Mouse (Mus musculus) ES-E14 (cell line): ENCODE measurements at regions not wholly inside any gene's neighbourhood (a gene's known extent, or its start where the extent isn't known, plus 50 kb on each side); places are given as distances from the start of the nearest gene placed in this dataset.

Experiments
- DNase-seq: peaks from one replicate; pipeline ENCODE4 v3.0.0-alpha.2; 2013; ENCODE audit warnings: low read depth, low spot score
- H3K27ac ChIP-seq: 2 replicates; pipeline ENCODE4 v1.5.1; 2012; ENCODE audit warnings: low read depth, mild to moderate bottlenecking, low read length, moderate library complexity, mixed read lengths; ENCODE audit not compliant: poor library complexity, insufficient read depth, severe bottlenecking
- H3K36me3 ChIP-seq: 2 replicates; pipeline ENCODE4 v1.6.1; 2012; ENCODE audit warnings: mild to moderate bottlenecking, low read length, moderate library complexity, mixed read lengths; ENCODE audit not compliant: control insufficient read depth, poor library complexity, insufficient read depth, severe bottlenecking
- H3K4me1 ChIP-seq, 2 experiments: fragments of 150-350 bp in 1 of 2; sonication (generic) in 1 of 2; 2 replicates each; pipeline ENCODE4 v1.6.1; 2012; ENCODE audit warnings: low read length in 2 of 2, mild to moderate bottlenecking in 1 of 2, mixed read lengths in 1 of 2; ENCODE audit not compliant: control insufficient read depth in 2 of 2, insufficient read depth in 2 of 2, poor library complexity in 1 of 2
- H3K4me3 ChIP-seq, 2 experiments: fragments of 150-350 bp in 1 of 2; sonication (generic) in 1 of 2; 2 replicates each; pipeline ENCODE4 v1.5.1; 2012; ENCODE audit warnings: low read length in 2 of 2, low read depth in 1 of 2, mild to moderate bottlenecking in 1 of 2, mixed read lengths in 1 of 2; ENCODE audit not compliant: insufficient read depth in 1 of 2, poor library complexity in 1 of 2, severe bottlenecking in 1 of 2
- H3K9ac ChIP-seq: 2 replicates; pipeline ENCODE4 v1.6.1; 2012; ENCODE audit warnings: low read depth, mild to moderate bottlenecking, low read length, mixed read lengths; ENCODE audit not compliant: poor library complexity, insufficient read depth, severe bottlenecking
- H3K9me3 ChIP-seq: fragments of 150-350 bp; sonication (generic); 2 replicates; pipeline ENCODE4 v1.6.1; 2012; ENCODE audit warnings: low read depth, mild to moderate bottlenecking, low read length; ENCODE audit not compliant: control insufficient read depth, insufficient read depth
- CHD2 ChIP-seq: IDR thresholded peaks from 2 replicates; pipeline ENCODE4 v1.6.1; 2014; ENCODE audit warnings: mild to moderate bottlenecking, low read depth, low read length, inconsistent platforms
- HCFC1 ChIP-seq: IDR thresholded peaks from 2 replicates; pipeline ENCODE4 v1.6.1; 2012; ENCODE audit warnings: low read length, inconsistent platforms, borderline replicate concordance; ENCODE audit not compliant: insufficient read depth
- MAFK ChIP-seq: IDR thresholded peaks from 2 replicates; pipeline ENCODE4 v1.6.1; 2014; ENCODE audit warnings: mild to moderate bottlenecking, low read depth, low read length, inconsistent platforms; ENCODE audit not compliant: insufficient read depth
- ZC3H11A ChIP-seq: IDR thresholded peaks from 2 replicates; pipeline ENCODE4 v1.6.1; 2012; ENCODE audit warnings: low read depth, mild to moderate bottlenecking, inconsistent platforms, low read length, borderline replicate concordance
- ZNF384 ChIP-seq: IDR thresholded peaks from 2 replicates; pipeline ENCODE4 v1.6.1; 2012; ENCODE audit warnings: low read depth, low read length, inconsistent platforms
- in situ Hi-C, 2 experiments: fragments of 600-800 bp; cut with MboI; formaldehyde crosslinking; loops; one replicate each; pipeline ENCODE4 v1.15.1; 2025; ENCODE audit warnings: low sequenced_read_pairs in 2 of 2, inconsistent platforms in 1 of 2; ENCODE audit not compliant: unreplicated experiment in 2 of 2

DNA sequence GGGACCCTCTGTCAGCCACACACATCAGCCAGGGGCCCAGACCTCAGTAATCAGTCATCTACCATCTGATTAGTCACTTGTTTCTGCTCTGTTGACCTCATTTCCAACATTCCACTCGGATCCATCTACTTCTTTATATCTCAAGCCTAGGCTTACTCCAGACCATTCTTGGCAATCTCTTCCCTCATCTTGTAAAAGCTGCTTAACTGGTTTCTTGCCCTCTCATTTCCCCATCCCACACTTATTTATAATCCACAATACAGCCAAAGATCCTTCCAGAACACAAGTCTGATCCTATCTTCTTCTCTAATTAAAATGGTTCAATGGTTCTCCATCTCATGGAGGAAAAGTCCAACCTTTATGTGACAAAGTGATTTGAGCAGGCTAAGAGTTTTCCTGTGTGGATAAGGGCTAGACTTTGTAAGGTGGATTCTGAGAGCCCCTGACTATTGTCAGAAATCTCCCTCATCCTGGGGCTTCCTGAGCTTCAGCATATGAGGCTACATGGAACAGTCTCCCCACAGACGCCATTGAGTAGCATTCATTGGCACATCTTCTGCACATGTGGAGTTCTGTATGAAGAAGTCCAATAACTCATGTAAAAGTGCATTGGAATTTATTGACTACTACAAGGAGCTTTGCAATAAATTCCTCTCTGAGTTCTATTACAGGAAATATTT, 100.7 kb upstream of the Tns3 start:
- TF ChIP-seq CHD2 (no peak), MAFK (no peak), ZC3H11A (no peak), ZNF384 (no peak), HCFC1 (no peak)
- in situ Hi-C loops = no loop called here
- no peaks in the 10 kb centered on the region for H3K4me1 ChIP-seq
- H3K27ac ChIP-seq = no peak overlapping the region
- no peak overlapping the region for H3K9ac ChIP-seq
- no peak overlapping the region for H3K4me3 ChIP-seq
- no peak for DNase-seq
- no peaks in the 10 kb centered on the region for H3K36me3 ChIP-seq
- no peaks in the 10 kb centered on the region for H3K9me3 ChIP-seq

DNA sequence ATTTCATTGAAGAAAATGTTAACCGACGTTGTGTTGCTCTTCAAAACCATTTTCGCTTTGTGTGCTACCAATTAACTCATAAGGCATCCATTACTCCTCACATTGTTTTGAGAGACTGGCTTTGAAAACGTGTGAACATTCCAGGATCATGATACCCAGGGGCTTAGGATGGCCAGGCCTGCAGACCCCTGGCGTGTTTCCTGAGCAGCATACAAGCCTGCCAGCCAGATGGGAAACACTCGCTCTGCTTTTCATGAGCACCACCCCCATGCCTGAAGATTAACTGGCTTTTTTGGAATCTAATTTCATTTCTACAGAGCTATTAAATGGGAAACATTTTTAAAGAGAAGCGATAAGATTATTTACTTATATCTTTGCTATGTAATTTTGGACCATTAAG, 99.1 kb upstream of the Tns3 start:
- H3K4me3 ChIP-seq = no peak overlapping the region
- TF ChIP-seq HCFC1 = no peak
- TF ChIP-seq ZNF384 = no peak
- no peak for TF ChIP-seq ZC3H11A
- no peak for TF ChIP-seq MAFK
- no peak for TF ChIP-seq CHD2
- H3K36me3 ChIP-seq = no peaks in the 10 kb centered on the region
- no peak overlapping the region for H3K9ac ChIP-seq
- H3K9me3 ChIP-seq = no peaks in the 10 kb centered on the region
- in situ Hi-C loops = no loop called here
- no peak overlapping the region for H3K27ac ChIP-seq
- no peak for DNase-seq
- H3K4me1 ChIP-seq = no peaks in the 10 kb centered on the region

DNA sequence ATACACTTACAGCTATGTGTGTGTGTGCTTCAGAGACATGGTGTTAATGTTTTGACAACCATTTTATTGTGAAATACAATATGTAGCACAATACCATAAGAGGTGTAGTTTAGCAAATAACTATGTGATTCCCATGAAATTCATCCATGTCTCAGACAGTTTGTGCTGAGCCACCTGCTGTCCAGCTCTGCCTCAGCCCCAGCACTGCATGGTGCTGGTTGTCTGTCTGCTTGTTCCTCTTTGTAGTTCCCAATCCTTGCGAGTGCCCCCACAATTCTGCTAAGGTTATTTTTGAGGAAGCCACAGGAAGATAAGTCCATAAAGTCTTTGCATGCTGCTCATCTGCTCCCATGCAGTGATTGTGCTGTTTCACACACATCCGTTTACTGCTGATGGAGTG, 97.8 kb upstream of the Tns3 start:
- in situ Hi-C loops = no loop called here
- H3K9me3 ChIP-seq = no peaks in the 10 kb centered on the region
- H3K36me3 ChIP-seq = no peaks in the 10 kb centered on the region
- no peak for DNase-seq
- H3K4me1 ChIP-seq = no peaks in the 10 kb centered on the region
- no peak overlapping the region for H3K9ac ChIP-seq
- H3K27ac ChIP-seq = no peak overlapping the region
- no peak for TF ChIP-seq ZNF384
- TF ChIP-seq ZC3H11A = no peak
- no peak for TF ChIP-seq HCFC1
- no peak for TF ChIP-seq MAFK
- no peak for TF ChIP-seq CHD2
- H3K4me3 ChIP-seq = no peak overlapping the region

DNA sequence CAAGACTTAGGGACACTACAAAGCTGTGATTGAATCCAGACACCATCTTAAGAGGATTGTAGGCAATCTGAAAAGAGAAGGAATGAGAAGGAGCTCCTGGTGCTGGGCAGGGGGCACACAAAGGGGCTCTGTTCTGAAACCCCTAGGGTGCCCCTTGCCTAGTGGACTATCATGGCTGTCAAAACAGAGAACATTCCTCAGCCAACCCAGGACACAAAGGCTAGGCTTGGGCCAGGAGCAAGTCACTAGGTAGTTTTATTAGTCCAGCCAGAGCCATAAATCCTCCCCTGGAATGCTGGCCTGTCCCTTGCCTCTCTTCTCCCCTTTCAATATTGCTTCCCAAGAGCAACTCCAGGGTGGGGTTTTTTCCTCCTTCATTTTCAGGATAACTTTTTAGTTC, 97.3 kb upstream of the Tns3 start:
- TF ChIP-seq MAFK (no peak), CHD2 (no peak), ZNF384 (no peak), HCFC1 (no peak), ZC3H11A (no peak)
- Histone ChIP-seq H3K27ac (no peak overlapping the region), H3K4me3 (no peak overlapping the region), H3K9ac (no peak overlapping the region), H3K36me3 (no peaks in the 10 kb centered on the region), H3K4me1 (no peaks in the 10 kb centered on the region), H3K9me3 (no peaks in the 10 kb centered on the region)
- DNase-seq = no peak
- in situ Hi-C loops = no loop called here

DNA sequence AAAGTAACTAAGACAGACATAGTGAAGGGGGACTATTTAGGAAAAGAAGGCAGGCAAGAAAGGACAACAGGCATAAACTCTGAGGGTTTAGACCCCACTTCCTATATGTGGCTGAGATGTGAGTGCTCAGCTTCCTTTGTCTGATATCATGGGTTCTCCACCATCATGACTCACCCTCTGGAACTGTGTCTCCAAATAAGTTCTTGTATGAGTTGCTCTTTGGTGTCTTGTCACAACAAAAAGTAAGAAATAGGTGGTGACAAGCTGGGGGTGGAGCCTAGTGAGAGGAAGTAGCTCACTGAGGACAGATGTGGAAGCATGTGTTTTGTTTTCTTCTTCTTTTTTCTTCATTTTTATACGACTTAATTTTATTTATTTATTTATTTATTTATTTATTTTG, 95.5 kb upstream of the Tns3 start:
- H3K4me3 ChIP-seq = no peak overlapping the region
- H3K36me3 ChIP-seq = no peaks in the 10 kb centered on the region
- TF ChIP-seq HCFC1 (no peak), MAFK (no peak), CHD2 (no peak), ZC3H11A (no peak), ZNF384 (no peak)
- no peak overlapping the region for H3K9ac ChIP-seq
- in situ Hi-C loops = no loop called here
- no peak overlapping the region for H3K27ac ChIP-seq
- H3K4me1 ChIP-seq = peaks cover 0 to 2% of the 10 kb centered on the region in 2 experiments; a peak in 1 of 4 replicates
- DNase-seq = no peak
- H3K9me3 ChIP-seq = no peaks in the 10 kb centered on the region
